Mouse (Mus musculus): ENCODE data around the gene Smim12.

The Smim12 gene

DNA sequence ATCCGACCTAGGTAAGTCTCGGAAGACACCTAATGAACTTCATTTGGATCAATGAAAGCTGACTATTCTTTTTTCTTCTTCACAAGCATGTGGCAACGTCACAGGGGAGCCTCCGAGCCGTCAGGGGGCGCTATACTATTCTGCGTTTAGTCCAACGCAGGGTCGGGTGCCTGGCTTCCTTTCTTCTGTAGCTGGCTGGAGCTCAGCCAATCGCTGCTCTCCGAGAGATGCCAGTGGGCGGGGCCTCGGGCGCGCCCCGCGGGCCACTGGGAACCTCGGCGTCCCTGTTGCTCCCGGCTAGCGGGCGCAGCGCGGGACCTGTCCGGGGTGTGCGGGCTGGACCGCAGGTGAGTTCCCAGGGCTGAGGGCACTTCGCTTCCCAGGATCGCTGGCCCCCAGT is at the start of gene Smim12:
Smim12 (plus strand) TSS at position 233 of the 400 bp plus-strand sequence.
- DNase-seq (ENCODE audit: low spot score in 2 of 2) = peak; percentile 94 to 99

DNA sequence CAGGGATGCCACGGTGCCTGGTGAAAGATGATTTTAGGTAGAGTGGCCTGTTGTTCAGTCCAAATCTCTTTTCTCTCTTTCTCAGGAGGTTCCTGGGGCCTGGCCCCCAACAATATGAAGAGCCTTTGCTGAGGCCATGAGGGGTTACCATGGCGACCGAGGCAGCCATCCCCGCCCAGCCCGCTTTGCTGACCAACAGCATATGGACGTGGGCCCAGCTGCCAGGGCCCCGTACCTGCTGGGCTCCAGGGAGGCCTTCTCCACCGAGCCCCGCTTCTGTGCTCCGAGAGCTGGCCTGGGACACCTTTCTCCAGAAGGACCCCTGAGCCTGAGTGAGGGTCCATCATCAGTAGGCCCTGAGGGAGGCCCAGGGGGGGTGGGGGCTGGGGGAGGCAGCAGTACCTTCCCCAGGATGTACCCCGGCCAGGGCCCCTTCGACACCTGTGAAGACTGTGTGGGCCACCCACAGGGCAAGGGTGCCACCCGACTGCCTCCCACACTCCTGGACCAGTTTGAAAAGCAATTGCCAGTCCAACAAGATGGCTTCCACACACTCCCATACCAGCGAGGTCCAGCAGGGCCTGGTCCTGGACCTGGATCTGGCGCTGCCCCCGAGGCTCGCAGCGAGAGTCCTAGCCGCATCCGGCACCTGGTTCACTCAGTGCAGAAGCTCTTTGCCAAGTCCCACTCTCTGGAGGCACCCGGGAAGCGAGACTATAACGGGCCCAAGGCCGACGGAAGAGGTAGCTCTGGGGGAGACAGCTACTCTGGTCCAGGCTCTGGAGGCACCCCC is 48.9 kb upstream of the Smim12 start:
- no peak for DNase-seq (ENCODE audit: low spot score in 2 of 2)

DNA sequence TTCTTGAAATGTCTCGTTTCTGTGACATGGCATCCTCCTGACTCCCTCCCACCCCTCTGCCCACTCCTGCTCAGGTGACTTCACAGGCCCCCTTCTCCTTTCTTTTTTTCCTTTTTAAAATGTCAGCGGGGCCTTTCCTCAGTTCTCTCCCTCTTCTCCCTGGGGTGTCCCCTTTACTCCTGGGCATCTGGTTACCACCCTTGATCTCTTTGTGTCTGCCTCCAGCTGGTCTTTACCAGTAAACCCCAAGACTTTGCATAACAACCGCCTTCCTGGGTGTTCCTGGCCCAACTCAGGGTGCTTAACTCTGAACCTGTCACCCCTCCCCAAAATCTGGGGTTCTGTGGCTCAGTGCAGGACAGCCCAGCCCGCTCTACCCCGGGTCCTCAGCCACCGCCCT is 45.0 kb upstream of the Smim12 start:
- no peak for DNase-seq (ENCODE audit: low spot score in 2 of 2)

DNA sequence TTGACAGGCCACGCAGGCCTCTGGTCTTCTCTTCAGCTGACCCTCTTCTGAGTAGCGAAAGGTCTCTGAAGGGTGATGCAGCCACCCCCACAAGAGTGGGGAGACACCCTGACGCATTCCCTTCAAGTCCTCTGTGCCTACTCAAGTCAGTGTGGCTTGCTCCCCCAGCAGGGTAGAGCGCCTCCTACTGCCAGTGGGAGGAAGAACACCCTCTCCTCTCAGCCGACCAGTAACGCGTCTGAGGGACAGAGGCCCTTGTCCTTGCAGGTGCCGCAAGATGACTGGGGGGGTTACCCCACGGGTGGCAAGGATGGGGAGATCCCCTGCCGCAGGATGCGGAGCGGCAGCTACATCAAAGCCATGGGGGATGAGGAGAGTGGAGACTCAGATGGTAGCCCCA is 44.2 kb upstream of the Smim12 start:
- no peak for DNase-seq (ENCODE audit: low spot score in 2 of 2)

DNA sequence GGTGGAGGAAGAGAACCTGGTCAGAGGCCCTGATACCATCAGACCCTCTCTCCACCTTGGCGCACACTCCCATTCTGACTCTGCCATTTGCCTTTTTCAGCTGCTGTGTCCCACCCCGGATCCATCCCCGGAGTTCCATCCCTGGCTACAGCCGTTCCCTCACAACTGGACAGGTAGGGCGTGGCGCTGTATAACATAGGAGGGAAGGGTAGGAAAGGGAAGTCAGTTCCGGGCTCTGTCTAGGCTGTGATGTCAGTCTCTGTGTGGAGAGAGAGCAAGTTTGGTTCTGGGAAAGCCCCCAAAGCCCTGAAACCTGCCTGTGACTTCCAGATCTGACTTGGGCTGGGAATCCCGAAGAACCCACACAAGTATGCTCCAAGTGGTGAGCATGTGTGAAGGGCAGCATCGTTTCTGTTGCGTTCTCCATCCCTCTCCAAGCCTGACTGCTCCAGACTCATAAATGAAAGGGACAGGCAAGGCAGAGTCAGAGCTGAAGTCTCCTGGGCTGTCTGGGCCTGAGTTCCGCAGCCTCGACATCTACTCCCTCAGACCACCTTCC is 43.3 kb upstream of the Smim12 start:
- DNase-seq (ENCODE audit: low spot score in 2 of 2) = no peak

DNA sequence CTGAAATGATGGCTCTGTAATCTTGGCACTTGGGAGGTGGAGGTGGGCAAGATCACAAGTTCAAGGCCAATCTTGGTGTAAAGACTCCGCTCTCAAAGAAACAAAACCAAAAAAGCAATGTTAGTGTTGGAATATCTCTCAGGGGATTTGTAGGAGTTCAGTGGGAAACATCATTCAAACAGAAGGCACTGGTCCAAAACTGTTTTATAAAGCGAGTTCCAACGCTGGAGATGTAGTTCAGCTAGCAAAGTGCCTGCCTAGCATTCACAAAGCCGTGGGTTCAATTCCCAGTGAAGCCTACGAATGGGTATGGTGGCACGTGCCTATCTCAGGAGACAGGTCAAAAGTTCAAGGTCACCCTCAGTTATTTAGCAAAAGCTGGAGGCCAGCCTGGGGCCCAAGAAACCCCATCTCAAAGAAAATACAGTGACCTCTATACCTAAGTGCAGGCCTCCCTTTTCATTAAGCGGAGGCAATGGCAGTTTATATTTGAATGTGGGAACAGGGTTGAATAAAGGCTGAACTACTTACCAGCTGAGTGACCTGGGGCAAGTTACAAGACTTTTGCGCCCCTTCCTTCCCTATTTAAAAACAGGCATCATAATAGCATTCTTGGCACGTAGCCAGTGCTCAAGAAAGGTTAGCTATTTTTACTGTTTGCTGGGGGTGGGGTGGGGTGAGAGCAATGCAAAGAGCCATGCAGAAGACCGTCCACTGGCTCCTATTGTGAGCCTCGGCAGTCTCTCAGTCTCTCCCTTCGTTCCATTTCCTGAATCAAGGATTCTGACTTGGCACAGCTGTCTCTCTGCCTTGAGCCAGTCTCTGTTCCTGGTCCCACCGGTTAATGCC is 42.6 kb upstream of the Smim12 start:
- no peak for DNase-seq (ENCODE audit: low spot score in 2 of 2)

DNA sequence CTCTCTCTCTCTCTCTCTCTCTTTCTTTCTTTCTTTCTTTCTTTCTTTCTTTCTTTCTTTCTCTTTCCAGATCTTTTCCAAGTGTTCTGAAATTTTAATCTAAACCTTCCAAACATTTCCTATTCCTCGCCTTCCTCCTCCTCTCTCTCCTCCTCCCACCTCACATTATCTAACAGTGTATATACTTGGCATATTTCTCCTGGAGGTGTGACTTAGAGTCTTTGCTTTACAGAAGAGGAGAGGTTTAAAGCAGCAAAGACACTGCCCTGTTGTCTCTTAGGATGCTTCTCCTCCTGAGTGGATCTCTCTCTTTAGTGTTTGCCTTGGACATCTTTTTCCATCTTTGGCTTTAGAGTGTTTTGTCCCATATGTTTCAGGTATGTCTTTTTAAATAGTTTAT is 40.5 kb upstream of the Smim12 start:
- no peak for DNase-seq (ENCODE audit: low spot score in 2 of 2)

DNA sequence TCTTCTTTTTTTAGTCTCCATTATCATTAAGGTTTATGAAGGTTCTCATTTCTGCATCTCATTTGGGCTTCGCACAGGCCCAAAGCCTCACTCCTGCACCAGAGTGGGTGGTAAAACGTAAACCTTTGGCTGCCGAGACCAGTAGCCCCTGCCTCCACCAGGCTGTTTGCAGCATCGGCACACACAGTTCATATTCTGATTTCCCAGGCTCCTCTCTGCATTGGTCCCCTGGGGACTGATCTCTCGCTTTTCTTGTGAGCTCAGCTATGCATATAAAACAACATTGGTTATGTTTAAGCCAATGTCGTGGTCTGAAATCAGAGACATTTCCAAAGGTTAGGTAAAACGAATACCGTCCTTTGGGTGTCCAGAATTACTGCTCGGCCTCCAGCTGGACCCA is 32.3 kb upstream of the Smim12 start:
- no peak for DNase-seq (ENCODE audit: low spot score in 2 of 2)

DNA sequence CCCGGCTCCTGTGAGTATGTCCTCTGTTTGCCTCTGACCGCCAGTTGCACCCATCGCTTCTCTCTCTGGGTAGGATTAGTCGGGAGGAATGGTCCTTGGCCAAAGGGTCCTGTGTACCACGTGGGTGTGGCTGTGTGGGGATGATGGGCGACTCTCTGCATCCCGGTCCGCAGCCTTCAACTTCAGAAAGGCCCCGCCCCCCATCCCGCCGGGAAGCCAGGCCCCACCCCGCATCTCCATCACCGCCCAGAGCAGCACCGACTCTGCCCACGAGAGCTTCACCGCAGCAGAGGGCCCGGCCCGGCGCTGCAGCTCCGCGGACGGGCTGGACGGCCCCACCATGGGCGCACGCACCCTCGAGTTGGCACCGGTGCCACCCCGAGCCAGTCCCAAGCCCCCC is 29.1 kb upstream of the Smim12 start:
- no peak for DNase-seq (ENCODE audit: low spot score in 2 of 2)

DNA sequence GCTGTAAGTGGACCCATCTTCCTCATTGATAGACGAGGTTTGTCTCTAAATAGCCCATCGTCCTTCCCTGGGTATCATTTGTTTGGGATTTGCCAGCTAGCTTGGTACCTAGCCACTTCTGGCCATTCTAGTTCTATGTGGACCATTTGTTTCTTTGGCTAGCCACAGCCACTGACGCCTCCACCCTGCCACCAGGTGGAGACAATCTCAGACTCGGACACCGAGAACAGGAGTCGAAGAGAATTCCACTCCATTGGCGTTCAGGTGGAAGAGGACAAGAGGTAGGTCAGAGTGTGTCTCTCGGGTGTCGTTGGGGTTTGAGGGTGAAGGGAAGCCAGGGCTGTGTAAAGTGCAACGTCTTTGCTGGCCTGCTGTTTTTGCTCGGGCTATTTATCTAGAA is 28.5 kb upstream of the Smim12 start:
- DNase-seq (ENCODE audit: low spot score in 2 of 2) = peak in 1 of 2 experiments; percentile 44

DNA sequence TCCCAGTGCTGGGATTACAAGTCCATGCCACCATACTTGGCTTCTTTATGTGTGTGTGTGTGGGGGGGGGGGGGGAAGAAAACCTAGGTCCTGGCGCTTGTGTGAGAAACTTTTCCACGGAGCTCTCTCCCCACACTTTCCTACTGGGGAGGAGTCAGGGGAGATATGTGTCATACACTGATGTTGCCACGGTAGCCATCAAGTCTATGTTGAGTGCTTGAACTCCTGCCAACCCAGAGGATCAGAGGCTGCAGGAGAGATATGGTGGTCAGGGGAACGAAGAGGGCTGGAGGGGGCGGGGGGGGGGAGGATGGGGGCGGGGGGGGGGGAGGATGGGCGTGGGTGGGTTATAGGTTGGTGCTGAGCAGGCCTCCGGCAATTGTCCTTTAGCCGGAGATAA is 27.8 kb upstream of the Smim12 start:
- DNase-seq (ENCODE audit: low spot score in 2 of 2) = no peak

DNA sequence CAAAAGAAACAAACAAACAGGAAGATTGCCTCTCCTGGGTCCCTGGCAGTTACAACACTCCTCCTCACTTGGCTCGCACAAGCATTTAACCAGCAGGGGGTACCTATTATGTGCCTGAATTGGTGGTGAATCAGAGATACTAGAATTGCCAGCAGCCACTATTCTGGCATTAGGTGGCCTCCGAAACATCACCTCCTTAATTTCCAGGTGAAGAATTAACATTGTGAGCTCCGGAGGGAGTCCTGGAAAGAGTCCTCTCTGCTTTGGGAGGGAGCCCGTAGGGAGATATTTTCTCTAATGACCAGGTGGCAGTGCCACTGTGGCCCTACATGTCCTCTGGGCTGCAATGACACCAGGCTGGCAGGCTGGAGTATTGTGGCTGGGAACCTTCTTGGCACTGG is 27.3 kb upstream of the Smim12 start:
- DNase-seq (ENCODE audit: low spot score in 2 of 2) = no peak

DNA sequence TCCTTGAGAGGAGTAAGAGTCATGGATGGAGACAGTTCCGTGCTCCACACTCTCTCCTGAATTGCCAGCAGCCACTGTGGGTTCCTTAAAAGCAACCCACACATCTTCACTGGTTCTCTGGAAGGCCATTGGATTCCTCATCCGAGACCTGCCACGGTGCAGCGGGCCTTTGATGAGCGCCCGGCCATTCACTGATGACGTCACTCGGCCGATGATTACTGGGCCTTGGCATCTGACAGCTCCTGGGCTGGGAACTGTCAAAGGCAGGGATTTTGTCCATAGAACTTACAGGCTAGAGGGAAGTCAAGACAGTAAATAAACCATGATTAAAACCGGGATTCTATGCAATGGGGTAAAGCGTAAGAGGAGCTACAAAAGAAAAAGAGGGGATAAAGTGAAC is 26.5 kb upstream of the Smim12 start:
- no peak for DNase-seq (ENCODE audit: low spot score in 2 of 2)

DNA sequence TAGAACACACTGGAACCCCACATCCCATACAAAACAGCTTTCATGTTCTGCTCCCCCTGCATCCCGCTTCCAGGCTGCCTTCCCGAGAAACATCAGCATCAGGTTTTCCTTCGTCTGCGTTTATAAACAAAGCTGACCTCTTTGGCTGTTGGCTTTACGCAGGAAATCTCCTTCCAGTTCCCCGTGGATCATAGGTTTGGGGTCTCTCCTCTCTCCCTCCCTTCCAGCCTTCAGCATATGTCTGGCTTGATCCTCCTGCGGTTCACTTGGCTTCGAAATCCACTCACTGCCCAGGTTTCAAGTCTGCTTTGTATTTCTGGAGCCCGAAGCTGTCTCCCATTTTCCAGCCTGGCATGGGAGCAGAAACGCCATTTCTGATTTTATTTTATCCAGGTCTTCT is 20.3 kb upstream of the Smim12 start:
- no peak for DNase-seq (ENCODE audit: low spot score in 2 of 2)

DNA sequence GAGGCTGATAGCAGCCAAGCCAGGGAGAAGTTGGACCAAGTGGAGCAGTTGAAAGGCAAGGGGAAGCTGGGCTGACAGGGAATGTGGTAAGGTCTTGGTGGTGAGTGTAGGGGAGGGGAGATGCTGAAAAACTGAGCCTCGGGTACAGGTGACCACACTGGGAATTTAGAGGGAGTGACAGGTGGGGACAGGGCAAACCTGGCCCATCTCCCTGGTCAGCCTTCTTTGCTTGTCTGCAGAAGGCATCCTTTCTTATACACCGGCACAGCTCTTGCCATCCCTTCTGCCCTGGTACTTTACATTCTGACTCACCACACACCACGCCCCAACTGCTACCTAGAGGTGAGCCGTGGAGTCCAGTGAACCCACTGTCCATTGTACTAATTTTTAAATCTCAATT is 19.8 kb upstream of the Smim12 start:
- no peak for DNase-seq (ENCODE audit: low spot score in 2 of 2)

DNA sequence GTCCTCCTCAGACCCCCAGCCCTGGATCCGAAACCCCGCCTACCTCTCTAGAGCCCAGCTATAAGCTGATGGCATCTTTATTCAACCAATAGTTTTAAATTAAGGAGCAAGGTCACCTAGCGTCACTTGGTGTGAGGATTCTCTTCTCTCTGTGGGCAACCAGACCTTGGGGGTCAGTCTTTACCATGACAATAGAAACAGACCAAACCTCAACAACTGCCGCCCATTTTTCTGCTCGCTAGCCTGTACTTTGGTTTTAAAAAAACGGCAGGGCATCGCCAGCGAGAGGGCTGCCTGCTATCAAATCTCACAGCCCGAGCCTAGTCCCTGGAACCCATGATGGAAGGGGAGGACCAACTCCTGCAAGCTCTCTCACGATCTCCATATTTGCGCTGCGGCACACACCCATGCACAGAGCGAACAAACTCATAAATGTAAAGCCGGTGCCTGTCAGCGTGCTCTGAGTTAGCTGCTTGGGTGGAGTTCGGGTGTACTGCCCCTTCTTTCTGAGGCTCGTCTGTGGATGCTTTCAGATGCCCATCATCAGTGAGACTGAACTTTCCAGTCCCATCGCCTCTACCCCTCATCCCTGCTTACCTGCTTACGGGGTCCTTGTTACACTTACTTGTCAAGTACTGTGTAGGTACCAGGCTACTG is 19.0 kb upstream of the Smim12 start:
- no peak for DNase-seq (ENCODE audit: low spot score in 2 of 2)

DNA sequence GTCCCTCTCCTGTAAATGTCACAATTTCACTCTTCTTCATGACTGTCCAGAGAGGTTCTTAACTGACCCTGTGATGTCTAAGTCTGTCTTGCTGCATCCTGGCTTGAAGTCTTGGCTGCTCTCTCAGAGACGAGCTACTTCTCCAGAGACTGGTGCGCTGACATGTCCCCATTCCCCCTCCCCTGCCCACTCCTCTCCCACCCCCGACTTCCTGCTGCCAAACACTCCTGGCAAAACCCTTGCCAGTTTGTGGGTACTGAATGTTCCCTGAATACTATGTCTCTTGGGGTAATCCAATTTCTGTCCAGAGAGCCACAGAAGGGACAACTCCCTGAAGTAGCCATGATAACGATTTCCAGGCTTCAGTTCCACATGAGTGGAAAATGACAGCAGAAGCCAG is 17.5 kb upstream of the Smim12 start:
- no peak for DNase-seq (ENCODE audit: low spot score in 2 of 2)

DNA sequence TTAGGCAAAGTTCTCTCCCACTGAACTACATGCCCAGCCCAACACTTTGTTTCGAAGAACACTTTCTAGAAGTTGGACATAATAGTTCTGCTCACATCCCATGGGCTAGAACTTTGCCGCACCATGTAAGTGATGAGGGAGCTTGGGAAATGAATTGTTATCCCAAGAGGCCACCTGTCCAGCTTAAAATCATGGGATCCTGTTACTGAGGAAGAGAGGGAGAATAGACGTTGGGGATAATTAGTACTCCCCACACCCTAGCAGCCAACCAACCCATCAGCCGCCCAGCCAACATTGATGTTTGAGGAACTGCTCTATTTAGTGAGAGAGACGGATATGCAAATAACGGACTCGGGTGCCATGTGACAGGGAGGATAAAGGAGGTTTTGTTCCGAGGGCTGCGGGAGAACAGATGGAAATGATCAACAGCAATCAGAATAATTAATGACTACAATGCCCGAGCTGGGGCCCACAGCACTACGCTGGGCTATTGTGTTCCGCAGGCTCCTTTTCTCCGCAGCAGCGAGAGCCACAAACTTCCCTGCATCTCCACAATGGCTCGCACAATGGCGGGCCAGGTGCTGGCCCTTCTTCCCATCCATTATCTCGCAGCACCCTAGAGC is 16.4 kb upstream of the Smim12 start:
- no peak for DNase-seq (ENCODE audit: low spot score in 2 of 2)

DNA sequence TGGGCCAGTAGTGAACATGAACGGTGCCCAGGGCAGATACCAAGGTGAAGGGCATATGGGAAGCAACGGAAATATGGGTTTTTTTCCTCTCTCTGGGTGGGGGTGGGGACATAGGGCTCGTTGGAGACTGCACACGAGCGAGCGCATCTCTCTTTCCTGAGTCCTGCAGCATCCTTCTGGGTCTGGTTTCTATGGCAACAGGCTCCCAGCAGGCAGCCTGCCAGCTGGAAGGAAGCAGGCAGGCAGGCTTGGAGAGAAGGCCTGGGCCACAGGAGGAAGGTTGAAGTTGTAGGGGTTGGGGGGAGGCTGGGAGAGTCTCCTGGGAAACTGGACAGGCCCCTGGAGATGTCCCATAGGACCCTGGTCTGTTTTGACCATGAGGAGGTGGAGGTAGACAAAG is 11.6 kb upstream of the Smim12 start:
- DNase-seq (ENCODE audit: low spot score in 2 of 2) = peak; percentile 66 to 86

DNA sequence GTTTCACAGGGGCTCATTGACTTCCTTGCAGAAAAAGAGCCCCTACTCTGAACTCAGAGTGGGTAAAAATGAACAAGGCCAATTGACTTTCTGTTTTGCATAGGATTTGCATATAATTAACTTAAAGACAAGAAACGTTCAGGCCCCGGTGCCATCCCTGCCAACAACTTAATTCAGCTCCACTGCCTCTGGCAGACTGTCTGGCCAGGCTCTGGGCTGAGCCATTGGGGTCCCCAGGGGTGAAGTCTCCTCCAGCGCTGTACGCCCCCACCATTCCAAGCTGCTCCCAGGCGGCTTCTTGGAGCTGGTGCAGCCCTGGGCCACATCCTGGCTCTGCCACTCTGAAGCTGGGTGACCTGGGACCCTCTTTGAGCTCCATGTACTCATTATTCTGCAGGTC is 11.0 kb upstream of the Smim12 start:
- no peak for DNase-seq (ENCODE audit: low spot score in 2 of 2)

DNA sequence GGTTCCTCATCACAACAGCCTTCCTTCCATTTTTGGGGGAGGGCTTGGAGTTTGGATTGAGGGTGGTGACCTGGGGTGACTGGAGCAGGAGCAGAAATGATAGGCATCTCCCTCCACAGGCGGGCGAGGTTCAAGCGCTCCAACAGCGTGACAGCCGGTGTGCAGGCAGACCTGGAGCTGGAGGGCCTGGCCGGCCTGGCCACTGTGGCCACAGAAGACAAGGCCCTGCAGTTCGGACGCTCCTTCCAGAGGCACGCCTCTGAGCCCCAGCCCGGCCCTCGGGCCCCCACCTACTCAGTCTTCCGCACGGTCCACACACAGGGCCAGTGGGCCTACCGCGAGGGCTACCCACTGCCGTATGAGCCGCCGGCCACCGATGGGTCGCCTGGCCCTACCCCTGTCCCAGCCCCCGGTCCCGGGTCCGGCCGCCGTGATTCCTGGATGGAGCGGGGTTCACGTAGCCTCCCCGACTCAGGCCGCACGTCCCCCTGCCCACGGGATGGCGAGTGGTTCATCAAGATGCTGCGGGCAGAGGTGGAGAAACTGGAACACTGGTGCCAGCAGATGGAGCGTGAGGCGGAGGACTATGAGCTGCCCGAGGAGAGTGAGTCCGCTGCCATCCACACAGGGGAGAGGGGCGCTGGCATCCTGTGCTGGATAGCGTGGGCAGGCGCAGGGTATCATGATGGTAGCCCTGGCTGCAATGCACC is 10.0 kb upstream of the Smim12 start:
- no peak for DNase-seq (ENCODE audit: low spot score in 2 of 2)
